Mouse (Mus musculus) retina, adult 2 months (tissue): ENCODE results near the gene Vamp3.
"Not testable (repeated sequence)": the region's sequence is repeated elsewhere in the genome, so short reads cannot be mapped to it uniquely, and the experiment has no call there.

Source experiments
- DNase-seq: peaks from one replicate; pipeline ENCODE4 v3.0.0-alpha.2; 2012; ENCODE audit warnings: low read depth, low spot score

The Vamp3 gene

DNA sequence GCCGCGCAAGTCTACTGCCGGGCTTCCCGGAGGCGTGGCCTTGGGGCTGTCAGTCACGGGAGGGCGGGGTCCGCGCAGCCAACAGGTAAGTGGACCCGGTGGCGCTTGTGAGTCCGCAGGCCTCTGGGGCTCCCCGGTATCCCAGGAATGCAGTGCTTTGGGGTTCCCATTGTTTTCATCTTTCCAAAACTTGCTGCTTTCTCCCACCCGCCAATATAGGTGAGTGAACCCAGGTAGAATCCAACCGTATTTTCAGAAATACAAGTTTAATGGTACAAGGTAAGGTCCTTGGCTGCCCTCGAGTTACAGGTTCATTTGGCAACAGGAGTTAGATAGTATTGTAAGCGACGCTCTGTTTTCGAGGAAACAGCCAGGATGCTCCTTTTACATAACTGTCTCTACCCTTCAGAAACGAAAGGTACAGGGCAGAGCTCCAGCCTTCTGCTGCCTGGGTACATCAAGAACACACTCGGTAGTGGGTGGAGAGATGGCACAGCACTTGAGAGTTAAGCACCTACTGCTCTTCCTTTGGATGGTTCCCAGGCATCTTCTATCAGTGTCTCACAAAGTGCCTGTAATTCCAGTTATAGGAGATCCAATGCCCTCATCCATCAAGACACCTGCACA lies 12.7 kb downstream of the Vamp3 start:
- DNase-seq: no peak

DNA sequence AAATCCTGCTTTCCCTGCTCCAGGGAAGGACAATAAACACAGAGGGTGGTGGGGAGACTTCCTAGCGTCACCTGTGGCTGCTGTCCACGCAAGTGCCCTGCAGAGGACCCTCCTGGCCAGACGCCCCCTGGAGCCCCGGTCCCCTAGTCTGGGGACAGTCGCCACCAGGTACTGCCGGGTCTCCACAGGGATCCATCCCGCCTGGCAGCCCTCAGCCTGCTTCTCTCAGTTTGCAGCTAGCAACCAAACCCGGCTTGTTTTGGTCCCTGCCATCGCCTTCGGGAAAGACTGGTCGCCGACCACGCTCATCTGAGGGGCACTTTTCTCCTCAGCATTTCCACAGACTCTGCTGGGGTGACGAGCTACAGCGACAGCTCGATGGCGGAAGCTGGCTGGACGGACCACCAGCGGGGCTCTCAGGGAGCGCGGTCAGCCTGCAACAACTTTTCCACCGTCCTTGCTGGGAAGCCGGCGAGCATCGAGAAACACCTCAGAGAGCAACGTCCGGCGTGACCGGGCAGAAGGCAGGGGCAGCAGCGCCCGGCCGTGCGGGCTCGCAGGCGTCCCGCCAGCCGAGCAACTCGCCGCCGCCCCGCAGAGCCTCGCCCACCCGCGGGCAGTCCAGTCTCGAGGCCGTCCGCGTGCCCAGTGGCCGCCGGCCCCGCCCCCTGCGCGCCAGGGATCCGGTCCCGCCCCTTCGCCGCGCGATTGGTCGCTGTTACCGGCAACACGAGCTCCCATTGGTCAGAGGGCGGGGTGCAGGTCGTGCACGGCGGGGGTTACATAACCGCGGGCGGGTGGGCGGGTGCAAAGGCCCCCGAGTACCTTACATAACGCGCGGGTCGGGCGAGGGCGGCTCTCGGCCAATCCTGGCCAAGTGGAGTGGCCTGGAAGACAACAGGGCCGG lies 13.5 kb downstream of the Vamp3 start, which contains the start of gene Per3:
TSS of gene Per3 (minus strand) at position 629 of the 907 bp plus-strand sequence.
- DNase-seq: peak; percentile 93

DNA sequence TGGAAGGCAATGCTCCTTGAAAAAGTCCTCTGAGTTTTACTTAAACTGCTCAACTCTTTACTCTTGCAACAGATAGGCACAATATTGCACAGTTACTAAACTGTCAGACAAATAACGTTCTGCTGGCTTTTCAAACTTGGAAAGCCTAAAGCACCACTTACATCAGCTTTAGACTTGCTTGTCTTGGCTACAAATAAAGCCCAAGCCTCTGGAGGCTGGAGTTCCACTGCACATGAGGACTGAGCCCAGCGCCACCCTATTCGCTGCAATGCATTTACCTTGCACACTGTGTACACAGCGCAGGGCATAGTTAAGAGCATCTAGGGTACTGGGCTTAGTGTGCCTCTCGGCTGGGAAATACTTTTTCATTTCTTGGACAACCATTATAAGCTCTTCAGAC lies 14.5 kb downstream of the Vamp3 start:
- no peak for DNase-seq

DNA sequence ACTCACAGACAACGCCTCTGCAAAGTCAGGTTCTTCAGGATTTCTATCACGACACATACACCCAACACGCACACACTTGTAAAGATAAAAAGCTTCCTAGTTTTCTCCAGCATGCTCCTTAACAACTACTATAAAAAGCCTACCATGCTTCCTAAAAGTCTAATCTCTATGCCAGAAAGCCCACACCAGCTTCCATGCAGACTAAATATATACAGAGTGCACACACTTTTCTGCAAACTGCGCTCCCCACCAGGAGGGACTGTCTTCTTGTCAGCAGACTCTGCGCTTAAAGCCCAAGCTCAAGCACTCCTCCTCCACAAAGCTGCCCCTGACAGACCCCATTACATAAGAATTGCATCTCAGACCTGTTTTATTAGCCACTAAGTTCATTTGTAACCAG lies 16.3 kb downstream of the Vamp3 start:
- DNase-seq: no peak

DNA sequence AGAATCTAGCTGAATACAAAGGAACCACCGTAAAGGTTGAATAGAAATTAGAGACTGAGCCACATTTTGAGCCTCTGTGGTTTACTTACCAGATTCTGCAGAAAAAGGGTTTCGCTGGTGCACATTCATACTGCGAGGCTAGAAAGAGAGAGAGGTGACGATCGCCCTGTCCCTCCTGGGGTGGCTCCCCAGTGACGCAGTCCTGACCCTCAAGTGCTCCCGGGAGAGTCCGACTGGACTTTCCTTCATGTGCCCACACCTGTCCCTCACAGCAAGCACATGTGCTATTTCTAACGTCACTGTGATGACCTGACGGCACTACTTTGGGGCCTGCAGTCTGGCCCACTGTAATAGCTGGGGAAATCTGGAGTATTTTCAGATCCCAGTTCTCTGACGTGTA lies 20.0 kb downstream of the Vamp3 start:
- no peak for DNase-seq

DNA sequence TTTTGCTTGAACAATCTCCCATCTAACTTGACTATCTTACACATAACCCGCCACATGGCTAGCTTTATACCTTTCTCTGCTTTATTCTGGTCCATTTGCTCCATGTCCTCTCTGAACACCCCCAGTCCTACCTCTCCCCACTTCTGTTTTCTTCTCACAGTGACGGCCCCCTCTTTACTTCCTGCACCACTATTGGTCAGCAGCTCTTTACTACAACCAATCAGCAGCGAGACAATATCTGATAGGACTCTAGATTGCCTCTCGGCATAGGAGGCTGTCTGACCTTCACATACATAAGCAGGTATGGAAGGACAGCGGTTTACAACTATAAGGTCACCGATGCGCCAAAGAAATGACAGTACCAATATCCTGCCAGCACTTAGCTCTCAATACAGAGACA lies 21.2 kb downstream of the Vamp3 start:
- no peak for DNase-seq

DNA sequence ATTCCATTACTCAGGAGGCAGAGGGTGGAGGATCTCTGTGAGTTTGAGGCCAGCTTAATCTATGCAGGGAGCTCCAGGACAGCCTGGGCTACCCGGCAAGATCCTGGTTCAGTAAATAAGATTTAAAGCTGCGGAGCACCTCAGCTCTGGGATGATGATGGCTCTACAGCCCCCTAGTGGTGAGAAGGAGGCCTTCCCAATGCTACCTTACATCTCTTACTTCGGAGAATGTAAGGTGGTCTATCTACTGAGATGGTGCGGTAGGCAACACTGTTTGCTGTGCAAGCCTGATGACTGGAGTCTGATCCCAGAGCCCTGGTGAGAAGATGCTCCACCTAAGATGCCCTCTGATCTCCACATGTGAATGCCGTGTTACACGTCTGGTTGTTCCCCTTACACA lies 30.8 kb downstream of the Vamp3 start:
- DNase-seq: peak; percentile 39

DNA sequence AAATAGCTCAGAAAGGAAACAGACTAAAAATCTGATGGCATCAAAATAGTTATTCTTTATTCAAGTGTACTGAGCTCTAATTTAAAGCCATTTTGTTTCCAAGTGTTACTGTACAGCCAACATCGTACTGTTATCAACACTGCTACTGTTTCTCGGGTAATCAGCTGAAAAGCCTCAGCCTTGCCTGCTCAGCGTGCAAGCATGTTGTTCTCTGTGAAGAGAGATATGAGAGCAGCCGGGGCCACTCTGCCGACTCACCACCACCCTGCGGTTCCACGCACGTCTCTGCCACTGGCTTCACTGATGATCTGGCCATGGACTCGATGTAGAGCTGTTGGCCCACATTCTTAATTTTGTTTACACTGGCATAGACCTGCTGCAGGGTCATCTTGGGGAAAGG lies 33.6 kb downstream of the Vamp3 start:
- no peak for DNase-seq

DNA sequence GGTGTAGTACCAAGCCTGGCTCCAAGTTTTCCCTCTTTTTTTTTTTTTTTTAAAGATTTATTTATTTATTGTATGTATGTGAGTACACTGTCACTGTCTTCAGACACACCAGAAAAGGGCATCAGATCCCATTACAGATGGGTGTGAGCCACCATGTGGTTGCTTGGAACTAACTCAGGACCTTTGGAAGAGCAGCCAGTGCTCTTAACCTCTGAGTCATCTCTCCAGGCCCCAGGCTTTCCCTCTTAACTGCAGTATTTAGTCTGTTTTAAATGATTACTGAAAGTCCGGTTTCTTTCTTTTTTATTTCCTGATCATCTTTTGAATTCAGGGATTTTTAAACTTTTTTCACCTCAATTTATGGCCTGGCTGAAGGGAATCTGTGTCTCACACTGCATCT lies 40.4 kb downstream of the Vamp3 start:
- DNase-seq: not testable (repeated sequence)

DNA sequence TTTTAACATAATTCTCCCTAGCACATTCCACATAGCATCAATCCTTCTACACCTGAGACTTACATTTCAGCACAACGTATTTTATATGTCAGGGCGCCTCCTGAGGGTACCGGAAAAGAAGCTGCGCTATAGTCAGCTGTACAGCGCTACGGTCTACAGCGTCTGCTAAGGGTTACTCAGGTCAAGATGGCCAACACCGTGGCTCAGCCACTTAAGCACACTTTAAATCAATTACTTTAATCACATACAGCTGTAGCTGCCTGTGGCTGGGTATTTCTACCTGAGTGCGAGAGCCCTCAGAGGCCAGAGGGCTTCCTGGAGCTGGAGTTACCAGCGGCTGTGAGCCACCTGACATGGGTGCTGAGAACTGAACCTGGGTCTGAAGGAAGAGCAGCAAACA lies 41.8 kb downstream of the Vamp3 start:
- DNase-seq: no peak

DNA sequence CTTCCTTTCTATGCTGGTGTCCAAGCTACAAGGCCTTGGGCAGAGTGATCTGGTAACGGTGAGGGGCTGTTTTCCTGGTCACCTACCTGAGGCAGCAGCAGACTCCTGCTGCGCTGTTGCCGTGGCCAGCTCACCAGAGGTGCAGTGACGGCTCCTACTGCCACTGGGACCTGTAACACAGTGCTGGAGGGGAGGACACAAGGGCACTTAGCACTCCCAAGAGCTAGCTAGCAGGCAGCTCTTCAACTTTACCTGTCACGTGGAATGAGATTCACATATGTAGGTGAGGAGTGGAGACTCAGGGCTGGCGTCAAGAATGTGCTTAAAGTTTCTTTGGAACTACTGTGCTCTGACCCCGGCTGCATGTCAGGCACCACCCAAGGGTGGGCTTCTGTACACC lies 47.4 kb downstream of the Vamp3 start:
- DNase-seq: no peak

DNA sequence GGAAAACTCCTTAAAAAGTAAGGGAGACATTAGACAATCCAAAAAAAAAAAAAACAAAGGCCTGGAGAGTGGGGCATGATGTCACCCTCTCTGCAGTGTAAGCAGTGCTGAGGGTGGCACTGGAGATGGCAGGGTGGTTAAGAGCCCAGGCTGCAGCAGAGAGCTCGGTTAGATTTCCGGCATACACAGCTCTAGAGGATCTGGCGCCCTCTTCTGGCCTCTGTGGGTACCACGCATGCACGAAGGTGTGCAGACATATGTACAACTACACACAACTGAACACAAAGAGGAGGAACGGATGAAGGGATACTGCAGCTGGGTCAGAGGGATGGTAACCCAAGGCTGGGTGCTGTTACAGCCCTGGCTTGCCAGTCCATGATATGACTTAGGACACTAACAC lies 50.8 kb downstream of the Vamp3 start:
- DNase-seq: no peak

DNA sequence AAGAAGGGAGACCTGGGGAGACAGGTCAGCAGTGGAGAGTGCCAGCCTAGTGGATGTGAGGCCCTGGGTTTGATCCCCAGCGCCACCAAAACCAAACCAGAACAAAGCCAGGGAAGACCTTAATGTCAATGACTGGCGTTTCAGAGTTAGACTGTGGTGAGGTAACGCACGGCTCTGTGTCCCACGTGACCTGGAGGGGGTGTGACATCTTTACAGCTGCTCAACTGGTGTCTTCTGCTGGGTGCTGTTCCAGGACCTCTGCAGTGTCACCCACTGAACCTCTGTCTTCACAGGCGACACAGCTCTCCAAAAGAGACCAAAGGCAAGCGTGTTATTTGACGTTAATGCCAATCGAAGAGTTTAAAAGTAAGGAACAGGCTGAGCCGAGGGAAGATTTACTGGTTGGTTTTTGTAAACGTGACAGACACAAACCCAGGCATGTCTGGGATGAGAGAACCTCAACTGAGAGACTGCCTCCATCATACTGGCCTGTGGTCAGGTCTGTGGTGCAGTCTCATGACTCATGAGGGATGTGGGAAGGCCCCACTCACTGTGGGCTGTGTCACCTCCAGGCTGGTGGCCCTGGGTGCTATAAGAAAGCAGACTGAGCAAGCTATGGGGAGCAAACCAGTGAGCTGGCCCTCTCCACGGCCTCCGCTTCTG lies 52.0 kb downstream of the Vamp3 start:
- DNase-seq: no peak

DNA sequence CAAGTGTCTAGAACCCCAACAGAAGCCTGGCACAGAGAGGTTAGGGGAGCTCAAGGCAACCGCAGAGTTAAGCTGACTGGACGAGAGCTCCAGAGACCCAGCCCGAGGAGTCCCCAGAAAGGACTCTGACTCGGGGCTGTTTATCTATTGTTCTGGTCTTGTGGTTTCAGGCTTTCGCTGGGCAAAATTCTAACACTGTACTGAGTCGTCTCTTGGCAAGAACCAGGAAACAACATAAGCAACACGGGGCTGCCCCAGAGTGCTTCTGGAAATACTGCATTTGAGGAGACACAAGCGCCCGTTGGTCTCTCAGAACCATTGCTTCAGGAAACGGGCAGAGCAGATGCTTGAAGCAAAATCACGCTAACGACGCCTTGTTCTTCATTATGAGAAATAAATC lies 56.4 kb downstream of the Vamp3 start:
- DNase-seq: no peak

DNA sequence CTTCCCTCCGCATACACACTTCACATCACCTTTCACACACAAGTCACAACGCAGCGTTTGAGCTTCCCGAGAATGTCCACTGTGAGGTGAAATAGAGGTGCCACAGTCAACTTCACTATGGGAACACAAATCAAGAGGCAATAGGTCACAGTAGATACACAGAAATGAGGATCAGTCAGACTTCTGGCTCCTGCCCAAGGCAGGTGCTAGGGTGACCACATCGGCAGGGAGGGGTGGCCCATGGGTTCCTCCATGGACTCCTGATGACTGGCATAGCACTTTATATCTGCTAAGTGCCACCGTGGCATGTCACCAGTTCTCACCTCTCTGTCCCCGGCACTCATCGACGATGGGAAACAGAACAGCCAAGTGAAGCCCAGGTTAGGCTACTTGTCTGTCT lies 59.1 kb downstream of the Vamp3 start:
- DNase-seq: no peak
